Mouse (Mus musculus) hematopoietic stem cell, adult 5-6 weeks (primary cell): ENCODE measurements around the gene Syn3. TPM values are rescaled to one million over a fixed set of nuclear protein-coding genes. Genes with fewer than 3 reads are reported as not detected.

Source experiments
- ATAC-seq, 2 experiments: fragments of 125-278 bp in 1 of 2; replicated peaks in 1 of 2; 2 replicates each; pipeline ENCODE4 v1.8.0; 2016 to 2017; ENCODE audit warnings: inconsistent platforms in 2 of 2, mild to moderate bottlenecking in 2 of 2, moderate number of reproducible peaks in 2 of 2, low read depth in 1 of 2, moderate TSS enrichment in 1 of 2; ENCODE audit not compliant: low FRiP score in 2 of 2, poor library complexity in 2 of 2, severe bottlenecking in 2 of 2, insufficient read depth in 1 of 2, low TSS enrichment in 1 of 2
- total RNA-seq: library from RNA; stranded (forward); fragments of 172-1452, 232-1000 nt; gene quantifications from 2 replicates; pipeline ENCODE4 v1.2.3, GENCODE M21; 2017

Gene Syn3
- total RNA-seq, 1 experiment from 2014 or later = 2.6 TPM

- no peak for ATAC-seq
These were observed 23.4 kb downstream of the Syn3 start for GRCm38 (mm10) chr10:86475270-86475669.

DNA sequence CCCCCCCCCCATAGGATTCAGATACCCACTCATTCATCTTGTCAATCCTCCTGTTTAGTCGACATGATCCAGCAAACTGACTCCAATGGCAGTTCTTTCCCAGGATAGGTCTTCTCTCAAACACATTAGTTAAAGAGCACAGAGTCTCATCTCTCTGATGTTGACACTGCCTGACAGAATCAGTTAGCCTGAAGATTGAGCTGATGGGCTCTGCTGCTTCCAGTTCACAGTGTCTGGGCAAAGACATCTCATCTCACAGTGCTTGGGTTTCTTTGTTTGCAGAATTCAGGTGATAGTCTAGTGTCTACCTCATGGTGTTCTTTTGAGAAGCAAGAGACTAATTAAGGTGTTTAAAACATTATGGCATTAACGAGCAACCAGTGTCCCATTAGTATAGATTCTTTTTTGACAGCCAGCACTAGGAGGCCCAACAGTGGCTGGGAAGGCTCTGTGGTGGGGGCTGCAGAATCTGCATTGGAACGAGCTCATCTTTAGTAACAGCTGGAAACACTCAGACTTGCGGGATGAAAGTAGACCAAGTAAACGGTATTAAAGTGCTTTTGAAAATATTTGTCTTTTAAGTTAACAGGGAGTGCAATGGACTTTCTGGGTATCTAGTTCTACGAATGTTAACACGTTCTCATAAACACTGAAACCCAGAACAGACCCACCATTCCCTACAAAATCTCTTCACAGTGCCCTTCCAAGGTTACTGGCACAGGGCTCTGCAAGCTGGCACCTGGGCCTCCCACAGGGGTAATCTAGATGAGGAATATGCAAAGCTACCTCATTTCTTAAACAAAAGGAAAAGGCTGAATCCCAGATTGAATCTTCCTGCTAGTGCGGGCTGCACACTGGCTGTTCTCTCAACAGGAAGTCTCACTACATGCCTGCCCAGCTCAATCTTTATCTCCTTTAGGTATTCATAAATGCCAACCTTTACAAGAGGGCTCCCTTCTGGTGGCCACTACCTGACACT is 24.2 kb downstream of the Syn3 start:
- no peak for ATAC-seq

- ATAC-seq = peak; percentile 46 to 74; a peak in 2 of 4 replicates
These were observed 25.0 kb downstream of the Syn3 start for GRCm38 (mm10) chr10:86473637-86474154.

GRCm38 (mm10) chr10:86468612-86469546 is 29.8 kb downstream of the Syn3 start:
- no peak for ATAC-seq

DNA sequence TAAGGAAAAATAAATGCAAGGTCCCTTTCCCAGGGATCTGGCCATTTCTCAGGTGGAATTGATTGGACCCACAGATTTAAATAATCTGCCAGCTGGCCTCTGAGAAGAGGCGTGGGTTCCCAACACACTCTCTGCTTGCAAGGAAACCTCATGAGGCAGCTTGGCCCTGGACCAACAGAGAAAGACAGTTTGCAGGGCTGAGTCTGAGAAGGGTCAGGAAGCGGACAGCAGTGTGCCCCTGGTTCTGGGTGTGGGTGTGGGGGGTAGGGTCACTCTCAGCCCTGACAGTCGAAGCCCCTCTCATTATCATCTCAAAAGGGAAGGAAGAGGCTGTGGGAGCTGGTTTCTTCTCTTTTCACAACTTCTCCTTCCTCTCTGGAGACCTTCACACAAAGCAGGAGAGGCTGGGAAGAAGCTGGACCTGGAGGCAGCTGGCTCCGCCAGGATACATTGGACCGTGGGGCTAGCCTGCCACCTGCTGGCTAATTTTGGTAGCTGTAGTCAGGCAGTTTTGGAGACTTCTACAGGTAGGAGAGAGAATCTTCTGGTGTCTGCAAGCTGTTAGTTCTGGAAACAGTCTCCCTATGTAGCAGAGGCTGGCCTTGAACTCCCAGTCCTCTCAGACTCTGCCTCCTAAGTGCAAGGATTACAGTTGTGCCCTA is 35.0 kb downstream of the Syn3 start:
- peak; percentile 72 to 78 for ATAC-seq

DNA sequence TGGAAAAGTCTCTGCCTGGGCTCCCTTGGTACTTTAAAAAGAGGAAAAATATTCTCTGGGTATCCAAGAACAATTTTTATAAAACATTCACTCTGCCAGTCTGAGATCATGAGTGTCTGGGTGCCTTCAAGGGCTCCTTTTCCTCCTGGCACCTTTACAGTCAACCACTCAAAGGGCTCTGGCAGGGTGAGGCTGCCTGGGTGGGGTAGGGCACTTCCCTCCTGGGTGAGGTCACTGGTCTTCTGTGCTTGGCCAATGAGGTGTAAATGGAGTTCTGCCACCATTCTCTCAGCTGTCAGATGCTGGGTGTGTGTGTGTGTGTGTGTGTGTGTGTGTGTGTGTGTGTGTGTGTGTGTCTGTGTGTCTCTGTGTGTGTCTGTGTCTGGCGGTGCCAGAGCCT is 39.1 kb downstream of the Syn3 start:
- ATAC-seq = no peak

DNA sequence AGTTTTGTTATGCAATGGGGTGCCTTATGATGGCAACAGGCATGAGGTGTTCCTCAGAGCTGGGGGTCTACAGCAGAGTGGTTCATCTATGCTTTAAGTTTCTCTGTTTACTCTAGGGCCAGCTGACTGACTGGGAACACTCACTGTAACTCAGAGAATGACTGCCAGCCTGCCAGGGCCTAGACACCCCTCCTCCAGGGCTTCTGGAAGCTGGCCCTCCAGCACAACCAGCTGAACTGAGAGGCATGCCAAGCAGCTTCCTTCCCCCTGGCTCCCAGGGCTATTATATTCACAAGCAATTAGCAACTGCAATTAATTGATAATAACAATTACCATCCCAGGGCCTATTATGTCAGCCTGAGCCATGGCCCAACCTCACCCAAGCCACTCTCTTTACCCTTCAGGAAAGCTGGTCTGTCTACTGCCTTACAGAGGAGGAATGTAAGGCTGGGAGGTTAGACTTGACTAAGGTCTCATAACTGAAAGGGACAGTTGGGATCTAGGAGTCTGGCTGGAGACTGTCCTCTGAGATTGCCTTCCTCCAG is 41.0 kb downstream of the Syn3 start:
- ATAC-seq = no peak

- ATAC-seq = no peak
These were observed 41.5 kb downstream of the Syn3 start for GRCm38 (mm10) chr10:86457195-86457594.

DNA sequence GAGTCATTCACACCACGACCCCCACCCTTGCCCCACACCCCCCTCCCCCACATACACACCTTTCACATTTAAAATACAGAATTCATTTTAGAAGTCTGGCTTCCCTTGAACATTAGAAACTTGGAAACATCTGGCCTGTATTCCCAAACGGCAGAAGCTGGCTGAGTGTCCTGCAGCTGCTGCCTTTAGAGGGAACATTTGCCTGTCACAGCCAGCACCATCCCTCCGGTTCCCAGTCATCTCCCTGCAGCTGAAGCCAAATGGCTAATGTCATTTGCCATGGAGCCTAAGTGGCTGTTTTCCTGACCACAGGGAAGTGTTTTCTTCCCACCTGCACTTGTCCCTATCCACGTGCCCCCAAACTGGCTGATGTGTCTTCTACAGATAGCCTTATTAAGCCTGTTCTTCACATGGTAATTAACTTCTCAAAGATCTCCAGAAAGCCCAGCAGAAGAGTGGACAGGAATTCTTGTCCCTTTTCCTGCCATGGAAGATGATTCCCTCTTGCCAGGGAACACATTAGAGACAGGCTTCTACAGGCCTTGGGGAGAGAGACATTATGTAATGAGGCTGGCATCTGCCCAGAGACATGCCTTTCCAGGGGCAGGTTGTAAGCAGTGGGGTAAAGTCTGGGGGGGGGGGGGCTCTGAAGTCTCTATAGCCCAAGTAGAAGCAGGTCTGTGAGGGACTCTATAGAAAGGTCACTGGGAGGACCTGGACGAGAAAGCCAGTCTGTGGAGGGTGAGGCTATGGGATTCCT is 43.2 kb downstream of the Syn3 start:
- ATAC-seq = no peak

DNA sequence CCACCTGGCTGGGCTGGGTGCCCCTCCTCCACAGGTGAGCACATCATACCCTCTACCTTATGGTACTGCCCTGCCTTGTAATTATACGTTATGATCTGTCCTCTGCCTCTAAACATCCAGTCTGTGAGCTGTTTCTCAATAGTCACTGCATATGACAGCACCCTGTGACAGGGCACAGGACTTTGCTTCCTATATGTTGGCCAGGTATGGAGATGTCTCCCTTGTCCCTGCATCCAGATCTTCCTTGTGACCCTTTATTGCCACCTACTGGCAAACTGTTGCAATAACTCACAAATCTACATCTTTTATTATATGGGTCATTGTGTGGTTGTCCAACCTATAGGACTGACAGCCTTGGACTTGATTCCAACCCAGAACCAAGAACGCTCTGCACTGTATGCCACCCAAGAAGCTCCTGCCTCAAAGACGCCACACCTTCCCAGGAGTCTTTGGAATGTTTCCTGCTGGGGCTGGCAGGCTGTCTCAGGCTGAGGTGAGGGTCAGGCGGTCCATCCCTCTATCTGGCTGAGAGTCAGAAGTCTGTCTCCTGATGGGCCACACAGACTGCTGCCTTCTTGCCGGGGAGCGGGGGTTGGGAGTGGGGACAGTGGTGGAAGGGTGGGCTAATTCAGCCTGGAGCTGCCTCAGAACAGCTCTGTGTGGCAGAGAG is 46.2 kb downstream of the Syn3 start:
- peak; percentile 48 to 81 for ATAC-seq

GRCm38 (mm10) chr10:86451294-86451693 is 47.4 kb downstream of the Syn3 start:
- no peak for ATAC-seq

GRCm38 (mm10) chr10:86446649-86447048 is 52.0 kb downstream of the Syn3 start:
- ATAC-seq = no peak

DNA sequence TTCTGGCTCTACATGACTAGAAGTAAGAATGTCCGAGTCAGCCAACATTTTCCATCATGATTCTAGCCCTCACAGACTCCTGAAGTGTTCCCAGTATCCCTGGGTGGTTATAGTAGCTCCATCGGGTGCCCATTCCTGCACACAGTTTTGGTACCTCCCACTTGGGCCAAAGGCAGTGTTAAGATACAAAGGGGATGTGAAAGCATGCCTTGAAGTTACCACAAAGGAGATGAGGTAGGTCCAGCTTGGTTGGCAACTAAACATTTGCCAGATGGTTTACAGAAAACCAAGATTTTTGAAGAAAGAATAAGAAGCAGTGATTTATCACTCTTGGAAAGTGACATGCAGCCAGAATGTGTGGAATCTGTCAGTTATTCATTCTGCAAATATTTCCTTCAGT is 53.5 kb downstream of the Syn3 start:
- no peak for ATAC-seq

GRCm38 (mm10) chr10:86444665-86445064 is 54.0 kb downstream of the Syn3 start:
- ATAC-seq = no peak

DNA sequence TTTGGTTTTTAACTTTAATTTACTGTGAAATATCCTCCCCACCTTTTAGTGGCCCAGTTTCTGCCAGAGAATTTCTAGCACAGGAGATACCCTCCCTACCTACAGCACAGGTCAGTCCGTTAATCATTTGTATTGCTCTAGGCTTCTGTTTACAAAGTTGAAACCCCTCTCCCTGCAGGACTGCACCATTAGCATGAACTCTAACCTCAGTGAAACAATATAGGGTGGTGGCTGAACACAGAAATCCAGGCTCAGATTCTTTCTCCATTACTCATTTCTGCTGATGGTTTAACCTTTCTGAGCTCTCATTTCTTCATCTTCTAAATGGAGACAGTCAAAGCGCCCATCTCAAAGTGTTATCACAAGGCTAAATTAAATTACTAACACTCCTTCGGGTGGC is 56.9 kb downstream of the Syn3 start:
- ATAC-seq = no peak

DNA sequence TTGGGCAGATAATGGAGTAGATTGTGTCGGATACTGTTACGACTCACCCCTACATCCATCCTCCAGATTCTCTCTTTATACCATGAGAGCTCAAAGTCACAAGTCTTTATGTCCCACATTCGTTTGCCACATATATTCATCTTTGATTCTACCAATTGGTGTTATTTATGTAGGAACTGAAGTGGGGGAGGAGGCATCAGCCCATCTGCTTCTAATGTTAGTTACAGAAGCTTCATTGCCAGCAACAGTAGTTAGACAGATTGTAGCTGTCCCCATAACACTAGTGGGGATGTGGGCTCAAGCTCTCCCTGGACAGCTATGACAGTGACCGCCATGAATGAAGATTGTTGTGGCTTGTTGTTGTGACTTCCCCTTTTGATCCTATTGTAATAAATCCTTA is 59.1 kb downstream of the Syn3 start:
- ATAC-seq = no peak
